Mouse (Mus musculus) cerebellum, postnatal 36 days (tissue): ENCODE measurements around the gene Metrnl.

Experiments
- DNase-seq, 2 experiments: peaks; one replicate each; pipeline ENCODE4 v3.0.0; 2021 to 2022; ENCODE audit warnings: mixed read lengths in 2 of 2

Metrnl gene

GRCm38 (mm10) chr11:121686091-121686490 is 15.3 kb upstream of the Metrnl start:
- no peak for DNase-seq

- DNase-seq, result no peak
These were observed 14.7 kb upstream of the Metrnl start for GRCm38 (mm10) chr11:121686674-121687073.

- DNase-seq, result no peak
These were observed 13.3 kb upstream of the Metrnl start for GRCm38 (mm10) chr11:121688024-121688423.

- no peak for DNase-seq
These were observed 5.9 kb upstream of the Metrnl start for GRCm38 (mm10) chr11:121695304-121696064.

- DNase-seq, result no peak
These were observed 4.1 kb upstream of the Metrnl start for GRCm38 (mm10) chr11:121697271-121697670.

- DNase-seq, result no peak
These were observed 2.9 kb upstream of the Metrnl start for GRCm38 (mm10) chr11:121698381-121698955.

- peak; percentile 67 to 75 for DNase-seq
These were observed 959 bp downstream of the Metrnl start for GRCm38 (mm10) chr11:121702111-121702894.

- peak; percentile 6 to 14 for DNase-seq
These were observed 1.7 kb downstream of the Metrnl start for GRCm38 (mm10) chr11:121702895-121703618.

- DNase-seq, result peak; percentile 17 to 19
These were observed 2.4 kb downstream of the Metrnl start for GRCm38 (mm10) chr11:121703619-121704215.

- no peak for DNase-seq
These were observed 5.2 kb downstream of the Metrnl start for GRCm38 (mm10) chr11:121706521-121707005.

- DNase-seq, result no peak
These were observed 7.9 kb downstream of the Metrnl start for GRCm38 (mm10) chr11:121709278-121709677.

- DNase-seq, result no peak
These were observed 8.9 kb downstream of the Metrnl start for GRCm38 (mm10) chr11:121710245-121710644.

- no peak for DNase-seq
These were observed 11.6 kb downstream of the Metrnl start for GRCm38 (mm10) chr11:121712987-121713386.

- no peak for DNase-seq
These were observed 12.2 kb downstream of the Metrnl start for GRCm38 (mm10) chr11:121713569-121713968.

GRCm38 (mm10) chr11:121714745-121715485 is 13.6 kb downstream of the Metrnl start:
- no peak for DNase-seq

- DNase-seq, result no peak
These were observed 16.4 kb downstream of the Metrnl start for GRCm38 (mm10) chr11:121717724-121718123.

- DNase-seq, result no peak
These were observed 19.4 kb downstream of the Metrnl start for GRCm38 (mm10) chr11:121720752-121721151.

GRCm38 (mm10) chr11:121722434-121722833 is 21.1 kb downstream of the Metrnl start:
- no peak for DNase-seq

- DNase-seq, result no peak
These were observed 25.3 kb downstream of the Metrnl start for GRCm38 (mm10) chr11:121726625-121727024.

- DNase-seq, result no peak
These were observed 32.8 kb downstream of the Metrnl start for GRCm38 (mm10) chr11:121734184-121734583.

- DNase-seq, result no peak
These were observed 33.5 kb downstream of the Metrnl start for GRCm38 (mm10) chr11:121734892-121735291.

GRCm38 (mm10) chr11:121738616-121739015 is 37.3 kb downstream of the Metrnl start:
- no peak for DNase-seq
